Mouse (Mus musculus): ENCODE measurements around the gene Nme7. TPM values are rescaled to one million over a fixed set of nuclear protein-coding genes. Genes with fewer than 3 reads are reported as not detected.

Nme7 gene
- polyA plus RNA-seq, 1 experiment, result 13.6 TPM

DNA sequence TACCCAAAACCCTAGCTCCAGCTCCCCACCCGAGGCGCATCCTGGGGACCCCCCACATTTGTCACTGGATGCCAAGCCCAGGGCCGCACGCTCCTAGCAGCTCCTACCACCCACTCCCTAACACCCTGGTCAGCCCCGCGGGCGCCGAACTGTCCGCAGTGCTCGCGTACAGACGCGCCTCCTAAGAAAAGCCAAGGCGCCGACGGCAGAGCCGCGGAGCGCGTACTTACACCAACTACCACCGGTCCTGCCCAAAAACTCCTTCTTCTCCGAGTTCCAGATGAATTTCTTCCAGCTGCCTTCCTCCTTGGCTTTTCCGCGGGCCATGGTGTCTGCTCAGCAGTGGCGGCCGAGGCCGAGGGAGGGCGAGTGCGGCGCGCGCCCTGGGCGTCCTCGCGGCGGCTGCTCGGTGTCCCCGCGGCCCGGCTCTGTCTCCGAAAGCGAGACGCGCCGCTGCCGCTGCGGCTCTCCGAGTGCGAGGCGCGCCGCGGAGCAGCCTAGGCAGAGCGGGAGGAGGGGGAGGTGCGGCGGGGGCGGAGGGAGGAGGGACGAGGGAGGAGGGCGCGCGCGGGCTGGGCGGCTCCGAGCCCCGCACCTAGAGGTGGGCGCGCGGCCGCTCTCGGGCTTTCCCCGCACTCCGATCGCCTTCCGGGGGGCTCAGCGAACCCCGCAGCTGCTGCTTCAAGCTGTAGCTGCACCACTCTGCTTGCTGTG, 153.8 kb downstream of the Nme7 start:
- DNase-seq, result peak in 1 of 2 experiments; percentile 84
- WGBS, result 1% methylated on average over 71 of the region's 76 CpGs
- Histone ChIP-seq H3K27ac (ENCODE audit: insufficient read depth, low read length) (peak overlapping the region; percentile 99), H3K4me1 (ENCODE audit: control insufficient read depth, insufficient read depth, low read length) (peaks cover 13% of the 10 kb centered on the region; the same call in 1 of the 2 replicates), H3K4me3 (replicated peaks; ENCODE audit: insufficient read depth, low read depth, low read length) (peak overlapping the region; percentile 82), H3K27me3 (ENCODE audit: control insufficient read depth, insufficient read depth, low read length) (no peaks in the 10 kb centered on the region)
- no peak; the same call in 1 of the 2 replicates for TF ChIP-seq POLR2A (IDR thresholded peaks at IDR 0.05; ENCODE audit: borderline replicate concordance, insufficient read depth, low read length)
- no peak for TF ChIP-seq CTCF (IDR thresholded peaks at IDR 0.05; ENCODE audit: borderline replicate concordance, insufficient read depth, low read depth, low read length)

DNA sequence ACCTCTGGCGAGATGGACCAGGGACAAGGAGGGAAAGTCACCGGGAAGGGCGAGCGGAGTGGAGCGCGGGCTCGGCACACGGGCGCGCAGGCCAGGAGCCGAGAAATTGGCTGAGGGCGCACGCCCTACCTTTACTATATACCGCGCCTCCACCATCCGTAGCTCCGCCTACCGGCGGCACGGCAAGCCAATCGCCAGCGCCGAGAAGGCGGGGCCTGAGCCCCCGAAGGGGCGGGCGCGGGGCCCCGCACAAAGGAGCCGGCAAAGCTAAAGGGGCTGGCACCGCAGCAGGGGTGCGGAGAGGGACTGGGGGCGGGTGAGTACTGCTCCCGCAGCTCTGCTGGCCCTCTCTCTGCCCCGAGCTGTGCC, 154.3 kb downstream of the Nme7 start, which contains the start of gene Atp1b1:
Gene Atp1b1, minus strand, starts transcription at position 111 of the 369 bp plus-strand sequence.
- peak; percentile 95 to 97 for DNase-seq
- no peaks in the 10 kb centered on the region for H3K27me3 ChIP-seq (ENCODE audit: control insufficient read depth, insufficient read depth, low read length)
- under 1% methylated on average over 35 of the region's 35 CpGs for WGBS
- H3K4me1 ChIP-seq (ENCODE audit: control insufficient read depth, insufficient read depth, low read length), result peaks cover 13% of the 10 kb centered on the region; the same call in 1 of the 2 replicates
- TF ChIP-seq CTCF (IDR thresholded peaks at IDR 0.05; ENCODE audit: borderline replicate concordance, insufficient read depth, low read depth, low read length) (no peak), POLR2A (IDR thresholded peaks at IDR 0.05; ENCODE audit: borderline replicate concordance, insufficient read depth, low read length) (peak; percentile 95)
- peak within 1 kb of the TSS; percentile 99 for H3K27ac ChIP-seq (ENCODE audit: insufficient read depth, low read length)
- H3K4me3 ChIP-seq (replicated peaks; ENCODE audit: insufficient read depth, low read depth, low read length), result peak within 1 kb of the TSS; percentile 82

DNA sequence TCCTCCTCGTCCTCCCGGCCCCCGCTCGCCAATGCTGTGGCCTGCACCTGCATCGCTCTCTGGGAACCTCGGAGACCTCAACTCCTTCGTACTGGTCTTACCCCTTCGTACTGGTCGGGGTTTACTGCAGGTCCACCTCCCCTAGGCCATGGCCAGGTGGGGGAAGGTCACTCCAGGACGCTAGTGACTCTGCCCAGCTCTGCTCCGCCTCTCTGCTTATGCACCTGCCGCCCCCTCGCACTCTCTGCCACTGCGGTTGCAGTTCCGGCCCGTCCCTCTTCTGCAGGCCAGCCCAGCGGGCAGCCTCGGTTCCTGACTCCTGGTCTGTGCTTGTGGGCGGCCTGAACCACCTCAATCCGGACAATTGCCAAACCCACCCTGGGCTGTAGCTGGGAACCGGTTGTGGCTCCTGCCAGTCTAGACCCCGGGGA, 154.7 kb downstream of the Nme7 start:
- peaks cover 12% of the 10 kb centered on the region; the same call in 1 of the 2 replicates for H3K4me1 ChIP-seq (ENCODE audit: control insufficient read depth, insufficient read depth, low read length)
- peak in 1 of 2 experiments; percentile 74 for DNase-seq
- WGBS, result 3% methylated on average over 22 of the region's 22 CpGs
- no peaks in the 10 kb centered on the region for H3K27me3 ChIP-seq (ENCODE audit: control insufficient read depth, insufficient read depth, low read length)
- H3K27ac ChIP-seq (ENCODE audit: insufficient read depth, low read length), result peak overlapping the region; percentile 79
- TF ChIP-seq CTCF (IDR thresholded peaks at IDR 0.05; ENCODE audit: borderline replicate concordance, insufficient read depth, low read depth, low read length) (no peak), POLR2A (IDR thresholded peaks at IDR 0.05; ENCODE audit: borderline replicate concordance, insufficient read depth, low read length) (no peak)
- peak overlapping the region; percentile 82 for H3K4me3 ChIP-seq (replicated peaks; ENCODE audit: insufficient read depth, low read depth, low read length)

DNA sequence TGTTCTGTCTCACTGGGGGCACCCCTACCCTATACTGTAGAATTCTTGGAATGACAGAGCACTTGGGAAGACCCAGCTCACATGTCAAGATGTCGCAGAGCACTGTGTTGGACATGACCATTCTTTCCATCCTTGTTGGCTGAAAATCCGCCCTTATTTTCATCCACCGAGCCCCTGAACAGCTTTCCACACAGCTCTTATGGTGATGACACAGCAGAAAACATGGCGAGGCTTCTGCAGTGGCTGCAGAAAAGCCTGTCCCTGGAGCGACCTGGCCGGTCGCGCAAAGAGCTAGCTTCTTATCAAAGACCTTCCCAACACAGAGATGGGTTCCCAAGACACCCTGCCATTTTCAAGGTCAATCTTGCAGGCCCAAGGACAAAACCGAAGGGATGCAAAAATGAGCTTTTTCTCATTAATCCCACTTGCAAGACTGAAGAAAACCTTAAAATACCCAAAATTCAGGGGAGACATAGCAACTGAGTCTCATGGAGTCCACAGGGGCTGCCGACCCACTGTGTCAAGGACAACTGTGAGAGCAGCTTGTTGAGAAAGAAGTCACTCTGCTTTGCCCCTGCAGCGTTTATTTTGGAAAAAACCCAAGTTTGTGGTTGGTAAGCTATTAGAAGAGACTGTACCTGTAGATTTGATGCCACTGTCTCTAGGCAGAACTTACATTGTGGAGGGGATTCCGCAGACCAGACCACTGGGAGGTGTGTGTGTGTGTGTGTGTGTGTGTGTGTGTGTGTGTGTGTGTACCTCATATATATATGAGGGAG, 155.4 kb downstream of the Nme7 start:
- TF ChIP-seq CTCF (IDR thresholded peaks at IDR 0.05; ENCODE audit: borderline replicate concordance, insufficient read depth, low read depth, low read length) (no peak), POLR2A (IDR thresholded peaks at IDR 0.05; ENCODE audit: borderline replicate concordance, insufficient read depth, low read length) (no peak)
- 60% methylated on average over 12 of the region's 12 CpGs for WGBS

GRCm38 (mm10) chr1:164460921-164461697, 157.2 kb downstream of the Nme7 start:
- Histone ChIP-seq H3K27me3 (ENCODE audit: control insufficient read depth, insufficient read depth, low read length) (no peaks in the 10 kb centered on the region), H3K4me3 (replicated peaks; ENCODE audit: insufficient read depth, low read depth, low read length) (peak overlapping the region; percentile 12), H3K27ac (ENCODE audit: insufficient read depth, low read length) (peak overlapping the region; percentile 70), H3K4me1 (ENCODE audit: control insufficient read depth, insufficient read depth, low read length) (peaks cover 10% of the 10 kb centered on the region; the same call in 1 of the 2 replicates)
- TF ChIP-seq POLR2A (IDR thresholded peaks at IDR 0.05; ENCODE audit: borderline replicate concordance, insufficient read depth, low read length) (no peak), CTCF (IDR thresholded peaks at IDR 0.05; ENCODE audit: borderline replicate concordance, insufficient read depth, low read depth, low read length) (no peak)
- WGBS, result 60% methylated on average over 13 of the region's 13 CpGs
- DNase-seq, result no peak

More for the DNA sequence above, 155.4 kb downstream of the Nme7 start:
- H3K27ac ChIP-seq (ENCODE audit: insufficient read depth, low read length), result peak overlapping the region; percentile 79
- peak in 1 of 2 experiments; percentile 33 for DNase-seq
- H3K4me3 ChIP-seq (replicated peaks; ENCODE audit: insufficient read depth, low read depth, low read length), result peak overlapping the region; percentile 82
- no peaks in the 10 kb centered on the region for H3K27me3 ChIP-seq (ENCODE audit: control insufficient read depth, insufficient read depth, low read length)
- H3K4me1 ChIP-seq (ENCODE audit: control insufficient read depth, insufficient read depth, low read length), result peaks cover 10% of the 10 kb centered on the region; the same call in 1 of the 2 replicates

GRCm38 (mm10) chr1:164461726-164462125, 157.8 kb downstream of the Nme7 start:
- peaks cover 10% of the 10 kb centered on the region; the same call in 1 of the 2 replicates for H3K4me1 ChIP-seq (ENCODE audit: control insufficient read depth, insufficient read depth, low read length)
- H3K27me3 ChIP-seq (ENCODE audit: control insufficient read depth, insufficient read depth, low read length), result no peaks in the 10 kb centered on the region
- WGBS, result 2% methylated on average over 10 of the region's 10 CpGs
- DNase-seq, result peak; percentile 84 to 91
- peak overlapping the region; percentile 12 for H3K4me3 ChIP-seq (replicated peaks; ENCODE audit: insufficient read depth, low read depth, low read length)
- TF ChIP-seq CTCF (IDR thresholded peaks at IDR 0.05; ENCODE audit: borderline replicate concordance, insufficient read depth, low read depth, low read length) (no peak; the same call in 1 of the 2 replicates), POLR2A (IDR thresholded peaks at IDR 0.05; ENCODE audit: borderline replicate concordance, insufficient read depth, low read length) (peak; percentile 10; the same call in 1 of the 2 replicates)
- H3K27ac ChIP-seq (ENCODE audit: insufficient read depth, low read length), result peak overlapping the region; percentile 70

- Histone ChIP-seq H3K27ac (ENCODE audit: insufficient read depth, low read length) (no peak overlapping the region), H3K4me3 (replicated peaks; ENCODE audit: insufficient read depth, low read depth, low read length) (no peak overlapping the region), H3K4me1 (ENCODE audit: control insufficient read depth, insufficient read depth, low read length) (no peaks in the 10 kb centered on the region), H3K27me3 (ENCODE audit: control insufficient read depth, insufficient read depth, low read length) (no peaks in the 10 kb centered on the region)
- TF ChIP-seq POLR2A (IDR thresholded peaks at IDR 0.05; ENCODE audit: borderline replicate concordance, insufficient read depth, low read length), result no peak
- TF ChIP-seq CTCF (IDR thresholded peaks at IDR 0.05; ENCODE audit: borderline replicate concordance, insufficient read depth, low read depth, low read length), result no peak
- no peak for DNase-seq
- WGBS, result 82% methylated on average over 10 of the region's 10 CpGs
Observed at GRCm38 (mm10) chr1:164467406-164467805, 163.5 kb downstream of the Nme7 start.
